Mouse (Mus musculus) neutrophil, adult 5-6 weeks (primary cell): ENCODE results near the gene Thoc3. TPM values are rescaled to one million over a fixed set of nuclear protein-coding genes. Genes with fewer than 3 reads are reported as not detected.
A peak's percentile ranks its signal among the peaks of the same experiment; 100 is the strongest.

Experiments
- ATAC-seq: fragments of 151-379, 151-347 bp; 2 replicates; pipeline ENCODE4 v1.8.0; 2017; ENCODE audit warnings: mild to moderate bottlenecking, moderate TSS enrichment; ENCODE audit not compliant: insufficient number of reproducible peaks, poor library complexity, low FRiP score, severe bottlenecking; ENCODE audit errors: extremely low read depth
- total RNA-seq: library from RNA; stranded (forward); fragments of 200-1000 nt; gene quantifications from 2 replicates; pipeline ENCODE4 v1.2.3, GENCODE M21; 2017

The Thoc3 gene
- total RNA-seq, 1 experiment from 2014 or later, result 16.1 TPM

DNA sequence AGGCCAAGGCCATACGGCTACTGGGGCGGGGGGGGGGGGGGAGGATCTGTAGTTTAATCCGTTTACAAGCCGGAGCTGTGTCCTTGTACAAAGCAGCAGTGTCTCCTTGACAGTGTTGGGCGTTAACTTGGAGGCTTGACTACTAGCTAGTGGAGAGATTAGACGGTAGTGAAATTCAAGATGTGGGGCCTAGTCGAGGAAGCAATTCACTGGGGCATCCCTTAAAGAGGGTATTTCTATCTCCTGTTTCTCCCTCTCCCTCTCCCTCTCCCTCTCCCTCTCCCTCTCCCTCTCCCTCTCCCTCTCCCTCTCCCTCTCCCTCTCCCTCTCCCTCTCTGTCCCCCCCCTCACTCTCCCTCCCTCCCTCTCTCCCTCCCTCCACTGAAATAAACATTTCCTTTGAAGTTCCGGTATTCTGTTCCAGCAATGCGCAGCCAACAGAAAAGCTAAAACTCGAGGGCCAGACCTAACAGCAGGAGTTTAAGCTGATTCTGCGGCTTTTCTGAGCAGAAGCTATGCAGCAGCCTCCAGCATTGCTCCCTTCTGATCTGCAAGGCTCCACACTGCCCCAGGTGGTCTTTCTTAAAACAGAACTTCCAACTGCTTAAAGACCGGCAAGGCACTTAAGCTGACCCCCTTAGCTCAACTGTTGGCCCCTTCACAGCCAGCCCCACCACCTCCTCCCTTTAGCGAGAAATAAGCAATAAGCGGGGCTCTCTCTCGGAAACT is 21.0 kb downstream of the Thoc3 start:
- ATAC-seq, result no peak

DNA sequence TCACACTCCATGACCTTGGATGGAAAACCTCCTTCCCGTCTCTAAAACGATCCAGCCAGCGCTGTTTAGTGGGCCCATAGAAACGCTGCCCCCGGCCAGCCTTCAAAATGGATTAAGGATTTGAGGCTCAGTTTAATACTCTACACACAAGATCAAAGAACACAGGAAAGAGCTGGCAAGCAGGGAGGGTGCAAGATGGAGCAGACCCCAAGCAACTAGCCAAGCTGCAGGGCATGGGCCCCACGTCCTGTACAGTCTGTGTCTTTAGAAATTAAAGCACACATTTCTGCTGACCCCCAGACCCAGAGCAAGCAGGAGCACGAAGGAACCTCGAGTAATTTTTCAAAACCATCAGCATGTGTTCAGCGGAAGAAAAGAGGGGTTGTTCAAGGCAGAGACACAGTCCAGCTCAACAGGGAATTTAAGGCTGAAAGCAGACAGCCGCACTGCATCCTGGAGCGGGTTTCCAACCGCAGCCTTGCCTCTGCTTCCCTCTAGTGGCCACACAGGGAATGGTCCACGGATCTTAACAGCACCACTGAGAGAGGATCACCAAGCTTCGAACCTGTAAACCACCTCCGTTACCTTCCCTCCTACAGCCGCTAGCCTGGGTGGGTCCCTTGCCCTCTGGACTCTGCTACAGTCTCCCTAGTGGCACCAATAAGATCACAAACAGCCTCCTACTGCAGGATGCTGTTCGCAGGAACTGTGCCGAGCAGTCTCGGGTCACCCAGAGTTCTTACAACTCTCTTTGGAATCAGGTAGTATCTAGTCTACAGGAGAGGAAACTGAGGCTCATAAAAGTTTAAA is 21.8 kb downstream of the Thoc3 start:
- ATAC-seq, result peak; percentile 87

- no peak for ATAC-seq
Observed at GRCm38 (mm10) chr13:54443693-54444092, 25.0 kb downstream of the Thoc3 start.

- no peak for ATAC-seq
Observed at GRCm38 (mm10) chr13:54439912-54440311, 28.7 kb downstream of the Thoc3 start.

GRCm38 (mm10) chr13:54438814-54439213 is 29.8 kb downstream of the Thoc3 start:
- no peak for ATAC-seq

- ATAC-seq, result no peak
Observed at GRCm38 (mm10) chr13:54437083-54437482, 31.6 kb downstream of the Thoc3 start.

GRCm38 (mm10) chr13:54436666-54437065 is 32.0 kb downstream of the Thoc3 start:
- no peak for ATAC-seq

GRCm38 (mm10) chr13:54431161-54431560 is 37.5 kb downstream of the Thoc3 start:
- ATAC-seq, result no peak

- ATAC-seq, result no peak
Observed at GRCm38 (mm10) chr13:54430051-54430450, 38.6 kb downstream of the Thoc3 start.

- ATAC-seq, result no peak
Observed at GRCm38 (mm10) chr13:54428771-54429170, 39.9 kb downstream of the Thoc3 start.

GRCm38 (mm10) chr13:54426781-54427655 is 41.6 kb downstream of the Thoc3 start:
- no peak for ATAC-seq

- peak; percentile 85 for ATAC-seq
Observed at GRCm38 (mm10) chr13:54425269-54425668, 43.4 kb downstream of the Thoc3 start.

GRCm38 (mm10) chr13:54420226-54420625 is 48.4 kb downstream of the Thoc3 start:
- ATAC-seq, result no peak

- no peak for ATAC-seq
Observed at GRCm38 (mm10) chr13:54418781-54419327, 49.8 kb downstream of the Thoc3 start.

DNA sequence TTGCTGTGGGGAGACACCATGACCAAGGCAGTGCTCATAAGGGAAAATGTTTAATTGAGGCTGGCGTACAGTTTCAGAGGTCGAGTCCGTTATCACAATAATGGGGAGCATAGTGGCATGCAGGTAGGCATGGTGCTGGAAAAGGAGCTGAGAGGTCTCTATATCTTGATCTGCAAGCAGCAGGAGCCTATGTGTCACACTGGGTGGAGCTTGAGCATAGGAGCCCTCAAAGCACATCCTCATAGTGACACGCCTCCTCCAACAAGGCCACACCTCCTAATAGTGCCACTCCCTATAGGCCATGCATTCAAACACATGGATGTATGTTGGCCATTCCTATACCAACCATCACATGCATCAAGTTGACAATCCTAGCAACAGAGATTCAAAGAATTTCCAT is 53.6 kb downstream of the Thoc3 start:
- no peak for ATAC-seq

DNA sequence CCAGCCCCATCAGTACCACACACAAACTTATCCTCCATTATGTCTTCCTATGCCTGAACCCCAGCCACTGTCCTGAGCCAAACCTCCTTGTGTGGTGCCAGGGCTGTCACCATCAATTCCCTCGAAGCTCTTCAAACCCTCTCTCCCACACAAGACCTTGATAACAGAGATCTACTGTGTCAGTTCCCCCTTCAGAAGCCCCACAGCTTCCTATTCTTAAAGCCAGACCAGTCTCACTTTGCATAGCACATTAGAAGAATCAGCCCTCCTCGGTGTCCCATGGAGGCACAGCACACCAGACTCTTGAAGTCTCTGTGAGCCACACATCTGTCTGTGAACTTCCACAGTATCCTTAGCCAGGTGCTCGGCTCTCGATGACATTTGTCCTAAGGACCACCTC is 55.9 kb downstream of the Thoc3 start:
- ATAC-seq, result 0 out of 2 replicates have a peak, but pooled peaks have one; percentile 30

DNA sequence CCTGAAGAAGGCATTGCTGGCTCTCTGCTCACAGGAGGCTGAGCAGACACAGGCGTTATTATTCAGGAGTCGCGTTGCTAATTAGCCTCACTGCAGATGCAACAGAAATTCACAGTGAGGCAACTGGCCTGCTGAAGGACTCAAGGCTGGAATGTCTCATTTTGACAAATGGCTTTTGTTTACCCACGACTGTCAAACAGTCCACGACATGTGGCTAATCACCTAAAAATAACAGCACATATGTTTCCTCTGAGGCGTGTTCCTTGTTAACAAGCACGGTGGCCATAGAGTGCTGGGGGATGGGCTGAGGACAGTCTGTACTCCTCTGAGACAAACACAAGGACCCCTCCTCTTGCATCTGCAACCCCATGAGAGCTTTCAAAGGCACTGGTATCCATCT is 56.4 kb downstream of the Thoc3 start:
- ATAC-seq, result no peak

DNA sequence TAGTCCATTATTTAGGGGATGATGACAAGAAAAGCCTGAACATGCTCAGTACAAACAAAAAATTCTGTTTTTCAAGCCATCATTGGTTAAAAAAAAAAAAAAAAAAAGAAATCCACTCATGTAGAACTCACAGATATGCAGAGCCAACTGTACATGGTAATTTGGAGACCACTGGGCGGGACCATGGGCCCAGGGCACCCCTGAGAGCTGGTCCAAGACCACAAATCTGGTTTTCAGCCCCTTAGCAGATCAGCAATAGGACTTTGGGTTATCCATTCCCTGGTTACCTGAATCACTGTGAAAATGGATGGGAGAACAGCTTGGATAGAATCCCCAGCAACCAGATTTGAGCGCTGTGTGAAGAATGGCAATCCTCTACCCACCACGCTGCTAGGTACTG is 57.0 kb downstream of the Thoc3 start:
- ATAC-seq, result no peak
